ENCODE assay signal across 11 mouse cellular contexts in genomic region chr6:112833763-112834162, GRCm38 (mm10).
DNase-seq lines count a peak whose midpoint lies in the region; ATAC-seq lines count a peak whose summit lies in the region.
"Had no signal": no experiment of that assay in that cellular context is flagged by ENCODE, and none has a peak within 500 bp of the region (broad histone marks: within the 10 kb centered on the region; RNA-seq: fewer than 3 reads in every experiment).

No protein-coding gene starts in this region.

- 23% methylated on average over 6 of the region's 6 CpGs for WGBS in hindbrain, embryonic 11.5 days
- WGBS in midbrain, embryonic 12.5 days, result 47% methylated on average over 6 of the region's 6 CpGs

- peaks cover 27% of the 10 kb centered on the region for H3K4me1 ChIP-seq in hindbrain, embryonic 11.5 days (replicated peaks; ENCODE audit: control insufficient read depth, insufficient read depth, low read length)
- peaks cover 61% of the 10 kb centered on the region for H3K4me1 ChIP-seq in midbrain, embryonic 12.5 days

- no peaks in the 10 kb centered on the region for H3K27me3 ChIP-seq in hindbrain, embryonic 11.5 days (ENCODE audit: control insufficient read depth, insufficient read depth, low read length)
- no peaks in the 10 kb centered on the region for H3K27me3 ChIP-seq in midbrain, embryonic 12.5 days
- H3K27me3 ChIP-seq: embryonic facial prominence, embryonic 15.5 days had no signal

- no peaks in the 10 kb centered on the region for H3K9me3 ChIP-seq in hindbrain, embryonic 11.5 days (ENCODE audit: control insufficient read depth, low read length)
- H3K9me3 ChIP-seq in midbrain, embryonic 12.5 days, result no peaks in the 10 kb centered on the region
- H3K9me3 ChIP-seq: embryonic facial prominence, embryonic 15.5 days; heart, embryonic 10.5 days had no signal

- H3K4me3 ChIP-seq in hindbrain, embryonic 11.5 days (ENCODE audit: low read depth, low read length), result no peak overlapping the region
- H3K4me3 ChIP-seq in midbrain, embryonic 12.5 days, result no peak overlapping the region
- H3K4me3 ChIP-seq: embryonic facial prominence, embryonic 15.5 days; heart, embryonic 10.5 days had no signal

- no peaks in the 10 kb centered on the region for H3K36me3 ChIP-seq in hindbrain, embryonic 11.5 days (ENCODE audit: control insufficient read depth, insufficient read depth, low read length)
- peaks cover 6% of the 10 kb centered on the region for H3K36me3 ChIP-seq in midbrain, embryonic 12.5 days
- H3K36me3 ChIP-seq: embryonic facial prominence, embryonic 15.5 days; heart, embryonic 10.5 days had no signal

- peak overlapping the region; percentile 92 for H3K27ac ChIP-seq in hindbrain, embryonic 11.5 days (ENCODE audit: low read depth, low read length)
- peak overlapping the region; percentile 76 for H3K27ac ChIP-seq in midbrain, embryonic 12.5 days (replicated peaks)
- H3K27ac ChIP-seq: embryonic facial prominence, embryonic 15.5 days; heart, embryonic 10.5 days had no signal

- H3K9ac ChIP-seq in hindbrain, embryonic 11.5 days (ENCODE audit: low read depth, low read length), result peak overlapping the region; percentile 27; the same call in 1 of the 2 replicates
- H3K9ac ChIP-seq in midbrain, embryonic 12.5 days (replicated peaks), result no peak overlapping the region; the same call in 1 of the 2 replicates
- H3K9ac ChIP-seq: embryonic facial prominence, embryonic 15.5 days; liver, postnatal 0 days had no signal

- peak; percentile 71 for ATAC-seq in hindbrain, embryonic 11.5 days (ENCODE audit: low FRiP score)
- ATAC-seq in midbrain, embryonic 12.5 days (ENCODE audit: low FRiP score, low read depth), result peak; percentile 1
- ATAC-seq in erythroid progenitor cell, adult 5-6 weeks (replicated peaks; ENCODE audit: low FRiP score, poor library complexity, severe bottlenecking), result no peak
- ATAC-seq in megakaryocyte progenitor cell, adult 5-6 weeks (replicated peaks; ENCODE audit: poor library complexity), result no peak
- ATAC-seq: liver, postnatal 0 days had no signal

- 0 out of 2 replicates have a peak overlapping the region, but pooled peaks have one; percentile 14 for H3K4me2 ChIP-seq in hindbrain, embryonic 11.5 days (replicated peaks; ENCODE audit: low read depth, low read length)
- H3K4me2 ChIP-seq in midbrain, embryonic 12.5 days (replicated peaks), result no peak overlapping the region; the same call in 1 of the 2 replicates
- H3K4me2 ChIP-seq: embryonic facial prominence, embryonic 15.5 days had no signal

- DNase-seq in MN1 (ENCODE audit: low spot score), result peak; percentile 15
- peak; percentile 36 for DNase-seq in NIH3T3 (ENCODE audit: low read depth)
- DNase-seq in hindbrain, embryonic 11.5 days (ENCODE audit: low spot score), result peak; percentile 63
- DNase-seq in left cerebral cortex, adult 8-10 months (ENCODE audit: low spot score in 2 of 2), result no peak
- DNase-seq: cerebellum, postnatal 10 days; liver, postnatal 0 days had no signal

Comparison
In these comparisons a context has a peak if more than half of its experiments do, and no peak if none do; other contexts are left out.
1. DNase-seq: peak in MN1 (single experiment), NIH3T3 (single experiment) and hindbrain, embryonic 11.5 days (single experiment); none in left cerebral cortex, adult 8-10 months (0 of 2).
2. ATAC-seq: peak in hindbrain, embryonic 11.5 days (single experiment) and midbrain, embryonic 12.5 days (single experiment); none in erythroid progenitor cell, adult 5-6 weeks (single experiment) and megakaryocyte progenitor cell, adult 5-6 weeks (single experiment).